Mouse (Mus musculus) kidney, adult 9 months (tissue): Measurements from ENCODE around the gene Miga2.

ENCODE experiments used
- DNase-seq: peaks from one replicate; pipeline ENCODE4 v3.0.0; 2022

The Miga2 gene

DNA sequence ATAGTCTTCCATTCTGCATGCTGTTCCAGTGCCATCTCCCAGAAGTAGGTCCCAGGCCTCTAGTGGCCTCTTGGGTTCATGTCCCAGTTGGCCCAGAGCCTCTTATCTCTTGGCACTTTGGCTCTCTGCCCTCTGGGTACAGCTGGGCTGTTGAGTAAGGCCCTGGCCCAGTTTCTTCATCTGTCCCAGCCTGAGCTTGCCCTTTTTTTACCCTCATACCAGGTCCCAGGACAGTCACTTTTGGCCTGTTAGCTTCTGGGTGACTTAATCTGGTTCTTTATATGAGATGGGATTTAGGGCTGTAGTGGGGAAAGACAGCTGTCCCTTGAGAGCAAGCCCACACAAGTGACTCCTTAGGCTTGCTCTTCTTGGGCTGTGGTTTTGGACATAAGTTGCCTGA, 65.1 kb downstream of the Miga2 start:
- DNase-seq, result no peak
